Mouse (Mus musculus): ENCODE data around the gene Gm21985.

- TF ChIP-seq CTCF (IDR thresholded peaks at IDR 0.05; ENCODE audit: low read depth, low read length) (no peak), POLR2A (IDR thresholded peaks at IDR 0.05; ENCODE audit: extremely low read depth, insufficient read depth, low read length) (no peak)
Observed at GRCm38 (mm10) chr2:112318905-112319304, 52.8 kb downstream of the Gm21985 start.
